Mouse (Mus musculus): Measurements from ENCODE around the gene Rps3. TPM values are rescaled to one million over a fixed set of nuclear protein-coding genes. Genes with fewer than 3 reads are reported as not detected.
A peak's percentile ranks its signal among the peaks of the same experiment; 100 is the strongest.

The Rps3 gene
- polyA plus RNA-seq, 1 experiment from 2014 or later = 687 TPM

- Histone ChIP-seq H3K4me1 (ENCODE audit: control insufficient read depth, insufficient read depth, low read length) (peaks cover 26% of the 10 kb centered on the region), H3K36me3 (ENCODE audit: control insufficient read depth, insufficient read depth, low read length) (peaks cover 2% of the 10 kb centered on the region; the same call in 1 of the 2 replicates), H3K9me3 (ENCODE audit: control insufficient read depth, low read length) (no peaks in the 10 kb centered on the region), H3K4me2 (ENCODE audit: low read depth) (no peak overlapping the region), H3K27me3 (ENCODE audit: control insufficient read depth, insufficient read depth, low read length) (peaks cover 5% of the 10 kb centered on the region; the same call in 1 of the 2 replicates), H3K9ac (ENCODE audit: low read length) (no peak overlapping the region), H3K27ac (ENCODE audit: low read depth, low read length) (no peak overlapping the region), H3K4me3 (ENCODE audit: low read depth, low read length) (no peak overlapping the region)
- WGBS = 58% methylated on average over 18 of the region's 18 CpGs
- DNase-seq (ENCODE audit: low spot score) (peak; percentile 18), ATAC-seq (ENCODE audit: insufficient read depth, low FRiP score, low TSS enrichment) (no peak)
Observed at GRCm38 (mm10) chr7:99471578-99471977, 12.0 kb downstream of the Rps3 start.

- H3K4me1 ChIP-seq (ENCODE audit: control insufficient read depth, insufficient read depth, low read length) = peaks cover 39% of the 10 kb centered on the region
Observed at GRCm38 (mm10) chr7:99469680-99470405, 13.7 kb downstream of the Rps3 start.

DNA sequence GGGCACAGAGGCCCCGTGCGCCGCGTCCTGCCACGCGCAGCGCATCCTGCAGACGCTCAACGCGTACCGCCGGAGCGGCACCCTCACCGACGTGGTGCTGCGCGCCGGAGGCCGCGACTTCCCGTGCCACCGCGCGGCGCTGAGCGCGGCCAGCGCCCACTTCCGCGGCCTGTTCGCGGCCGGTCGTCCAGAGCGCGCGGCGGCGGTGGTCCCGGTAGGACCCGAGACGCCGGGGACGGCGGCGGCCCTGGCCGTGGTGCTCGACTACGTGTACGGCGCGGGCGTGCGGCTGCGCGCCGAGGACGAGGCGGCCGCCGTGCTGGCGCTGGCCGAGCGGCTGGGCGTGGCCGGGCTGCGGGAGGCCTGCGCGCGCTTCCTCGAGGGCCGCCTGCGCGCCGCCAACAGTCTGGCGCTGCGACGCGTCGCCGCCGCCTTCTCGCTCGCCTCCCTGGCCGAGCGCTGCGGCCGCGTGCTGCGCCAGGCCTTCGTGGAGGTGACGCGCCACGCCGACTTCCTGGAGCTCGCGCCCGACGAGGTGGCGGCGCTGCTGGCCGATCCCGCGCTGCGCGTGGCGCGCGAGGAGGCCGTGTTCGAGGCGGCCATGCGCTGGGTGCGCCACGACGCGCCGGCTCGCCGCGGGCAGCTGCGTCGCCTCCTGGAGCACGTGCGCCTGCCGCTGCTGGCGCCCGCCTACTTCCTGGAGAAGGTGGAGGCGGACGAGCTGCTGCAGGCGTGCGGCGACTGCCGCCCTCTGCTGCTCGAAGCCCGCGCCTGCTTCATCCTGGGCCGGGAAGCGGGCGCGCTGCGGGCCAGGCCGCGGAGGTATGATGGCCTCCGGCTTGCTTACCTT, 15.0 kb downstream of the Rps3 start:
- Histone ChIP-seq H3K9me3 (ENCODE audit: control insufficient read depth, low read length) (no peaks in the 10 kb centered on the region), H3K9ac (ENCODE audit: low read length) (peak overlapping the region; percentile 76), H3K36me3 (ENCODE audit: control insufficient read depth, insufficient read depth, low read length) (no peaks in the 10 kb centered on the region), H3K4me1 (ENCODE audit: control insufficient read depth, insufficient read depth, low read length) (peaks cover 37% of the 10 kb centered on the region), H3K27ac (ENCODE audit: low read depth, low read length) (peak overlapping the region; percentile 83), H3K4me3 (ENCODE audit: low read depth, low read length) (peak overlapping the region; percentile 39), H3K4me2 (ENCODE audit: low read depth) (peak overlapping the region; percentile 69), H3K27me3 (ENCODE audit: control insufficient read depth, insufficient read depth, low read length) (peaks cover 5% of the 10 kb centered on the region; the same call in 1 of the 2 replicates)
- 2% methylated on average over 108 of the region's 145 CpGs for WGBS
- ATAC-seq (ENCODE audit: insufficient read depth, low FRiP score, low TSS enrichment) (peak; percentile 51; the same call in 1 of the 2 replicates), DNase-seq (ENCODE audit: low spot score) (peak; percentile 82)

More at GRCm38 (mm10) chr7:99469680-99470405, 13.7 kb downstream of the Rps3 start:
- no peak overlapping the region for H3K27ac ChIP-seq (ENCODE audit: low read depth, low read length)
- WGBS = 81% methylated on average over 17 of the region's 17 CpGs
- H3K9ac ChIP-seq (ENCODE audit: low read length) = no peak overlapping the region
- no peak overlapping the region for H3K4me2 ChIP-seq (ENCODE audit: low read depth)
- H3K4me3 ChIP-seq (ENCODE audit: low read depth, low read length) = no peak overlapping the region
- no peaks in the 10 kb centered on the region for H3K9me3 ChIP-seq (ENCODE audit: control insufficient read depth, low read length)
- peaks cover 5% of the 10 kb centered on the region; the same call in 1 of the 2 replicates for H3K27me3 ChIP-seq (ENCODE audit: control insufficient read depth, insufficient read depth, low read length)
- DNase-seq (ENCODE audit: low spot score) (no peak), ATAC-seq (ENCODE audit: insufficient read depth, low FRiP score, low TSS enrichment) (no peak)
- peaks cover 2% of the 10 kb centered on the region; the same call in 1 of the 2 replicates for H3K36me3 ChIP-seq (ENCODE audit: control insufficient read depth, insufficient read depth, low read length)

DNA sequence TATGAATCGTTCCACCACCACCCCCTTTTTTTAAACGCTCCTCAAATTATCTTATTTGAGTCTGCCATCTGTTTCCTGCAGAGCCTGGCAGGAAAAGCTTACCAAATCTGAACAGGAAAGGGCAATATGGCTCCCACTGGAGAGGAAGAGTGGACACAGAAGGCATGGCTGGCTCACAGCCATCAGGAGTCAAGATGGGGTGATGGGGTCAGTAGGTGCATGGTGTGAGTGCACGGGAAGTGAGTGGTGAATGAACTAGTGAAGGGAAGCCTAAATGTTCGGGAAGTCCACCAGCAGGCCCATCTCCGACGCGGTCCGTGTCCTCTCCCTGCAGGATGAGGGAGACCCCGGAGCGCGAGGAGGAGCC, 15.6 kb downstream of the Rps3 start:
- no peaks in the 10 kb centered on the region for H3K36me3 ChIP-seq (ENCODE audit: control insufficient read depth, insufficient read depth, low read length)
- H3K4me2 ChIP-seq (ENCODE audit: low read depth) = peak overlapping the region; percentile 69
- WGBS = 20% methylated on average over 11 of the region's 11 CpGs
- H3K27ac ChIP-seq (ENCODE audit: low read depth, low read length) = peak overlapping the region; percentile 83
- peaks cover 5% of the 10 kb centered on the region; the same call in 1 of the 2 replicates for H3K27me3 ChIP-seq (ENCODE audit: control insufficient read depth, insufficient read depth, low read length)
- peak overlapping the region; percentile 39 for H3K4me3 ChIP-seq (ENCODE audit: low read depth, low read length)
- no peak for ATAC-seq (ENCODE audit: insufficient read depth, low FRiP score, low TSS enrichment)
- peaks cover 37% of the 10 kb centered on the region for H3K4me1 ChIP-seq (ENCODE audit: control insufficient read depth, insufficient read depth, low read length)
- H3K9ac ChIP-seq (ENCODE audit: low read length) = peak overlapping the region; percentile 76
- DNase-seq (ENCODE audit: low spot score) = no peak
- H3K9me3 ChIP-seq (ENCODE audit: control insufficient read depth, low read length) = no peaks in the 10 kb centered on the region

GRCm38 (mm10) chr7:99465811-99466210, 17.7 kb downstream of the Rps3 start, which contains the start of gene Klhl35:
TSS of gene Klhl35 (plus strand) at chr7:99466004.
- no peaks in the 10 kb centered on the region for H3K9me3 ChIP-seq (ENCODE audit: control insufficient read depth, low read length)
- 19% methylated on average over 8 of the region's 8 CpGs for WGBS
- DNase-seq (ENCODE audit: low spot score) (peak; percentile 77), ATAC-seq (ENCODE audit: insufficient read depth, low FRiP score, low TSS enrichment) (no peak)
- peaks cover 37% of the 10 kb centered on the region for H3K4me1 ChIP-seq (ENCODE audit: control insufficient read depth, insufficient read depth, low read length)
- H3K27ac ChIP-seq (ENCODE audit: low read depth, low read length) = peak within 1 kb of the TSS; percentile 68
- peak within 1 kb of the TSS; percentile 56 for H3K9ac ChIP-seq (ENCODE audit: low read length)
- peak within 1 kb of the TSS; percentile 15; the same call in 1 of the 2 replicates for H3K4me3 ChIP-seq (ENCODE audit: low read depth, low read length)
- peak within 1 kb of the TSS; percentile 69 for H3K4me2 ChIP-seq (ENCODE audit: low read depth)
- H3K36me3 ChIP-seq (ENCODE audit: control insufficient read depth, insufficient read depth, low read length) = no peaks in the 10 kb centered on the region; the same call in 1 of the 2 replicates
- peaks cover 5% of the 10 kb centered on the region; the same call in 1 of the 2 replicates for H3K27me3 ChIP-seq (ENCODE audit: control insufficient read depth, insufficient read depth, low read length)

DNA sequence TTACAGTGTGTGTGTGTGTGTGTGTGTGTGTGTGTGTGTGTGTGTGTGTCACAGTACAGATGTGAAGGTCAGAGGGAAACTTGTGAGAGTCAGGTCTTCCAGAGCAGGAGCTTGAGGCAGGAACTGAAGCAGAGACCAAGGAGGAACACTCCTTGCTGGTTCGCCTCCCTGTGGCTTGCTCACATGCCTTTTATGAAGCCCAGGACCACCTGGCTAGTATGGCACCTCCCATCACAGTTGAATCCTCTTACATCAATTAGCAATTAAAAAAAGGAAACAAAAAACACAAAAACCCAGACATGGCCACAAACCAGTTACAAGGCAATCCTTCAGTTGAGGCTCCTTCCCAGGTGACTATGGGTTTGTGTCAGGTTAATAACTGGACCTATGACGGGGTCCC, 20.4 kb downstream of the Rps3 start:
- WGBS = 81% methylated on average over 2 of the region's 2 CpGs

DNA sequence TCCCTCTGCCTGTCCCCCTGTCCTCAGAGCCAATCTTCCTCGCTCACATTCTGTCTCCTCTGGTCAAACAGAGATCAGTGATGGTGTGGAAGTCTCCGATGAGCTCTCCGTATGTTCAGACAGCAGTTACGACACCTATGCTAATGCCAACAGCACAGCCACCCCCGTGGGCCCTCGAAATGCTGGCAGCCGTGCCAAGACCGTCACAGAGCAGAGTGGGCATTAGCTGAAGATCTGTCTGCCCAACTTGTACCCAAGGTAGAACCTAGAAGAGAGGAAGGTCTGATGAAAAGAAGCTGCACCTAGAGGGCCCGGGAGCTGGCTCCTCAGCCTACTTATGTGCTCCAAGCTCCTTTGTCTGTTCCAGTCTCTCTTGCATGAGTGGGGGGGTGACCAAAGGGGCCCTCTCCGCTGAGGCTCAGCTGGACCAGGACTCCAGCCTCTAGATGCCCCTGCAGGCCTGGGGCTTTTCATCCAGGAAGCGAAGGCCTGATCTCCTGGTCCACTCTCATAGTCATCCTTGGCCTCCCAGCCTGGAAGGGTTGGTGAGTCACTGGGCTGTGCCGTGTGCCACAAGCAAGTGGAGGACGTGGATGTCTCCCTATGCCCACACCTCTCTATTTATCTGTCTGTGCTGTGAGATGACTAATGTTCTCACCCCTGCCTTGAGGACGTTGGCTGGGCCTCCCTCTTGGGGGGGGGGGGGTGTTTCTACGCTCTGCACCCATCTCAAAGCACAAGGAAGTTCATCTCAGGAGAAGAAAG, 23.5 kb downstream of the Rps3 start:
- WGBS = 91% methylated on average over 15 of the region's 15 CpGs
- ATAC-seq (ENCODE audit: insufficient read depth, low FRiP score, low TSS enrichment) = no peak
- DNase-seq (ENCODE audit: low spot score) = no peak

More for the DNA sequence above, 20.4 kb downstream of the Rps3 start:
- Histone ChIP-seq H3K36me3 (ENCODE audit: control insufficient read depth, insufficient read depth, low read length) (no peaks in the 10 kb centered on the region; the same call in 1 of the 2 replicates), H3K27ac (ENCODE audit: low read depth, low read length) (no peak overlapping the region), H3K27me3 (ENCODE audit: control insufficient read depth, insufficient read depth, low read length) (no peaks in the 10 kb centered on the region), H3K9me3 (ENCODE audit: control insufficient read depth, low read length) (no peaks in the 10 kb centered on the region), H3K4me2 (ENCODE audit: low read depth) (no peak overlapping the region), H3K4me3 (ENCODE audit: low read depth, low read length) (no peak overlapping the region), H3K9ac (ENCODE audit: low read length) (no peak overlapping the region), H3K4me1 (ENCODE audit: control insufficient read depth, insufficient read depth, low read length) (peaks cover 23% of the 10 kb centered on the region)
- ATAC-seq (ENCODE audit: insufficient read depth, low FRiP score, low TSS enrichment) (no peak), DNase-seq (ENCODE audit: low spot score) (no peak)

GRCm38 (mm10) chr7:99458849-99459248, 24.7 kb downstream of the Rps3 start:
- no peak for ATAC-seq (ENCODE audit: insufficient read depth, low FRiP score, low TSS enrichment)
- Histone ChIP-seq H3K4me1 (ENCODE audit: control insufficient read depth, insufficient read depth, low read length) (no peaks in the 10 kb centered on the region), H3K27me3 (ENCODE audit: control insufficient read depth, insufficient read depth, low read length) (no peaks in the 10 kb centered on the region), H3K4me2 (ENCODE audit: low read depth) (no peak overlapping the region), H3K27ac (ENCODE audit: low read depth, low read length) (no peak overlapping the region), H3K9ac (ENCODE audit: low read length) (no peak overlapping the region), H3K9me3 (ENCODE audit: control insufficient read depth, low read length) (no peaks in the 10 kb centered on the region), H3K36me3 (ENCODE audit: control insufficient read depth, insufficient read depth, low read length) (no peaks in the 10 kb centered on the region; the same call in 1 of the 2 replicates), H3K4me3 (ENCODE audit: low read depth, low read length) (no peak overlapping the region)
- DNase-seq (ENCODE audit: low spot score) = no peak
- WGBS = 87% methylated on average over 8 of the region's 8 CpGs

More for the DNA sequence above, 23.5 kb downstream of the Rps3 start:
- H3K4me2 ChIP-seq (ENCODE audit: low read depth) = no peak overlapping the region
- no peak overlapping the region for H3K4me3 ChIP-seq (ENCODE audit: low read depth, low read length)
- no peaks in the 10 kb centered on the region for H3K9me3 ChIP-seq (ENCODE audit: control insufficient read depth, low read length)
- no peaks in the 10 kb centered on the region for H3K27me3 ChIP-seq (ENCODE audit: control insufficient read depth, insufficient read depth, low read length)
- no peak overlapping the region for H3K9ac ChIP-seq (ENCODE audit: low read length)
- no peaks in the 10 kb centered on the region; the same call in 1 of the 2 replicates for H3K36me3 ChIP-seq (ENCODE audit: control insufficient read depth, insufficient read depth, low read length)
- no peaks in the 10 kb centered on the region for H3K4me1 ChIP-seq (ENCODE audit: control insufficient read depth, insufficient read depth, low read length)
- H3K27ac ChIP-seq (ENCODE audit: low read depth, low read length) = no peak overlapping the region
